Mouse (Mus musculus) cortical plate, adult 2 months (tissue): ENCODE measurements around the gene Tada1.

Experiments used
- CTCF ChIP-seq: fragments of 200-500 bp; IDR thresholded peaks from 2 replicates; pipeline ENCODE4 v1.5.1; 2011; ENCODE audit warnings: mild to moderate bottlenecking, control low read depth, low read length; ENCODE audit not compliant: insufficient read depth; ENCODE audit errors: extremely low read depth
- POLR2A ChIP-seq: fragments of 200-500 bp; IDR thresholded peaks from 2 replicates; pipeline ENCODE4 v1.6.1; 2011; ENCODE audit warnings: mild to moderate bottlenecking, low read length, control low read depth; ENCODE audit not compliant: insufficient read depth; ENCODE audit errors: extremely low read depth

- TF ChIP-seq POLR2A, result no peak
- TF ChIP-seq CTCF, result 0 out of 2 replicates have a peak, but pooled peaks have one; percentile 8
These were observed 50.2 kb downstream of the Tada1 start for GRCm38 (mm10) chr1:166429053-166429452.
